Mouse (Mus musculus) megakaryocyte, embryonic 14.5 days (primary cell): ENCODE measurements around the gene Arpc2.

ENCODE experiments used
- FLI1 ChIP-seq: IDR thresholded peaks from 2 replicates; pipeline ENCODE4 v1.6.1; 2012; ENCODE audit warnings: low read length, inconsistent platforms, mixed read lengths
- GATA1 ChIP-seq: IDR thresholded peaks from 3 replicates; pipeline ENCODE4 v1.6.1; 2012; ENCODE audit warnings: mixed read lengths, low read length, inconsistent platforms, borderline replicate concordance

DNA sequence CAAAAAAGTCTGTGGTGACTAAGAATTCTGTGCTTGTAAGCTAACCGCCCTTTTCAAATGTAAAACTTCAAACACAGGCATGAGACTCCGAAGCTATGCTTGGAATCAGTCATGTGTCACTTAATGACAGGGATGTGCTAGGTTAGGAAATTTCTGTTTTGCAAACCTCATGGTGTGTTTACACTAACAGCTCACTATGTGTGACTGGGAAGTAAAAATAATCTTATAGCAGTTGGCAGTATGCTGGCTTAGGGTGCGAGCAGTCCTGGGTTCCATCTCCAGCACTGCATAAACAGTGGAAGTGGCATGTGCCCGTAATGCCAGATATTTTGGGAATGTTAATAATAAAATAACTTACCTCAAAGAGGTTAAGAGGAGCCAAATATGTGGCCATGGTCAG is 69.1 kb downstream of the Arpc2 start:
- TF ChIP-seq GATA1, result no peak
- TF ChIP-seq FLI1, result no peak
